Mouse (Mus musculus): Measurements from ENCODE around the gene Fam160a2.
"Not testable (repeated sequence)": the region's sequence is repeated elsewhere in the genome, so short reads cannot be mapped to it uniquely, and the experiment has no call there.

DNA sequence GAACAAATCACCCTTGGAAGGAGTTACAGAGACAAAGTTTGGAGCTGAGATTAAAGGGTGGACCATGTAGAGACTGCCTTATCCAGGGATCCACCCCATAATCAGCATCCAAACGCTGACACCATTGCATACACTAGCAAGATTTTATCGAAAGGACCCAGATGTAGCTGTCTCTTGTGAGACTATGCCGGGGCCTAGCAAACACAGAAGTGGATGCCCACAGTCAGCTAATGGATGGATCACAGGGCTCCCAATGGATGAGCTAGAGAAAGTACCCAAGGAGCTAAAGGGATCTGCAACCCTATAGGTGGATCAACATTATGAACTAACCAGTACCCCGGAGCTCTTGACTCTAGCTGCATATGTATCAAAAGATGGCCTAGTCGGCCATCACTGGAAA, 43.8 kb downstream of the Fam160a2 start:
- not testable (repeated sequence) for TF ChIP-seq CTCF (IDR thresholded peaks at IDR 0.05; ENCODE audit: low read depth, low read length); POLR2A (IDR thresholded peaks at IDR 0.05; ENCODE audit: borderline replicate concordance, low read depth, low read length)
